Mouse (Mus musculus) thymus, postnatal 0 days (tissue): ENCODE results near the gene Dcaf11. TPM values are rescaled to one million over a fixed set of nuclear protein-coding genes. Genes with fewer than 3 reads are reported as not detected.

Source experiments
- DNase-seq: peaks from one replicate; pipeline ENCODE4 v3.0.0-alpha.2; 2015; ENCODE audit warnings: low spot score
- polyA plus RNA-seq: library from polyadenylated mRNA; unstranded; fragments of >200 nt; fragmentation: Nextera tagmentation; extraction: Ambion mirVana; gene quantifications from 2 replicates; pipeline ENCODE4 v1.2.1, GENCODE M21; 2015

Gene Dcaf11
- polyA plus RNA-seq, 1 experiment from 2014 or later: 55.9 TPM

DNA sequence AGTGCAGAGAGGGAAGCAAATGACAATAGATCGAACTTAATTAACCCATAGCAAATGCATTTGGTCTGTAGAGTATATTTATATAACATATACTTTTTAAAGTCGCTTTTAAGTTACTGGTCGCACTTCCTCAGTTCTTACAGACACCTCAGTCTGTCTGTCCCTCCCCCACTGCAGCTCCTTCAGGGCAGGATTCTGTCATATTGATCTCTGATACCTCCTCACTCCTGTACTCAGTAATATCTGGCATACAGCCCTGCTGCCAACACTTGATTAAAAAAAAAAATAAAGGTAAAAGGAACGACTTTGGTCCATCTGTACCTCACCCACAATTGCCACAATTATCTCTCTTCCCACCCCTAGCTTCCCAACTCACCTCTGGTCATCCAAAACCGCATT is 24.5 kb downstream of the Dcaf11 start:
- no peak for DNase-seq

GRCm38 (mm10) chr14:55584702-55585565 is 25.1 kb downstream of the Dcaf11 start, which contains the start of gene Emc9:
Gene Emc9 (minus strand): TSS chr14:55585302.
- DNase-seq: peak; percentile 15

DNA sequence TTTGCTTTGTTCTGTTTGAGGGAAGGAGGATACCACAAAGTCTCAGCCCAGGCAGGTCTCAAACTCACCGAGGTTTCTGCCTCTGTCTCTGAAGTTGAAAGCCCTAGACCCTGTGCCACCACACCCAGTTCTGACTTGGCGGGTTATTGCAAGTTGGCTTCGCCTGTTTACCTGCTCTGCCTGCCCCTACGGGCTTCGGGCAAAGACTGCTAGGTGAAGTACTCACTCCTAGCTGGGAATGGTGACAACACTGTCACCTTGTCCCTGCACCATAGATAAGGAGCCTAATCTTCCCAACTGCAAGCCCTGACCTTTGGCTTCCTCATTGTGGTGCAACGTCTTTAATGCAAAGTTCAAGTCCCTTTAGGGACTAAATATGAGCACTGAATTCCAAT is 25.8 kb downstream of the Dcaf11 start:
- peak; percentile 22 for DNase-seq

DNA sequence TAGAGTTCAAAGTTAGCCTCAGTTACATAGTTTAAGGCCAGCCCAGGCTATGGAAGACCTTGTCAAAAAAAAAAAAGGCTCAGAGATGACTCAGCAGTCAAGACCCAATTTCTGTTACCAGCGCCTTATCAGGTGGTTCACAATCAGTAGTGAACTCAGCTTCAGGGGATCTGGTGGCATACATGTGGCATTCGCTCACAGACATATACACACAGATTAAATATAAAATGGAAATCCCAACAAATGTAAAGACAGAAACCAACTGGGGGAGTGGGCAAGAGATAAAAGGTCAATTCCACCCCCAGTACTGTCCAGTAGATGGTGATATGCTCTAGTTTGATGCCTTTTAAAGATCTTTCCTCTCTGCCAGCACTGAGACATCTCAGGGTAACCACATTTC is 26.3 kb downstream of the Dcaf11 start:
- DNase-seq: no peak

DNA sequence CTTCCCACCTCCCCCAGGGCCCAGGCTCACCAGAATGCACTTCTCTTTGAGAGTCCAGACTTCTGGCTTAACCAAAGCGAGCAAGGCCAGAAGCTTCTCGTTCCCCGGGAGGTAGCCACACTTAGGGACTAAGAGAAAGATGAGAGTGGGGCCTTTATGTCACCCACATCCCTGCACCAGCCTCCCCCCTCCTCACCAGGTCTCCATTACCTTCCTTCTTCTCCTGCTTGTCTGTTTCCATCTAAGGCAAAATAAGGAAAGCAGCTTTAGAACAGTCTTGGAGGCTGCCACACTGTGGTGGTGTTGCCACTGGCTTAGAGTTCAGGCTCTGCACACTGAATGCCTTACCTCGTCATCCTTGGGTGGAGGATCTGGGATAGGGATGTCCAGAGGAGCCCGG is 29.5 kb downstream of the Dcaf11 start:
- no peak for DNase-seq

GRCm38 (mm10) chr14:55589771-55590448 is 30.1 kb downstream of the Dcaf11 start:
- no peak for DNase-seq

GRCm38 (mm10) chr14:55590748-55591330 is 31.0 kb downstream of the Dcaf11 start, which contains the start of gene Psme2:
Gene Psme2 (minus strand): TSS chr14:55591113.
- peak; percentile 73 for DNase-seq

DNA sequence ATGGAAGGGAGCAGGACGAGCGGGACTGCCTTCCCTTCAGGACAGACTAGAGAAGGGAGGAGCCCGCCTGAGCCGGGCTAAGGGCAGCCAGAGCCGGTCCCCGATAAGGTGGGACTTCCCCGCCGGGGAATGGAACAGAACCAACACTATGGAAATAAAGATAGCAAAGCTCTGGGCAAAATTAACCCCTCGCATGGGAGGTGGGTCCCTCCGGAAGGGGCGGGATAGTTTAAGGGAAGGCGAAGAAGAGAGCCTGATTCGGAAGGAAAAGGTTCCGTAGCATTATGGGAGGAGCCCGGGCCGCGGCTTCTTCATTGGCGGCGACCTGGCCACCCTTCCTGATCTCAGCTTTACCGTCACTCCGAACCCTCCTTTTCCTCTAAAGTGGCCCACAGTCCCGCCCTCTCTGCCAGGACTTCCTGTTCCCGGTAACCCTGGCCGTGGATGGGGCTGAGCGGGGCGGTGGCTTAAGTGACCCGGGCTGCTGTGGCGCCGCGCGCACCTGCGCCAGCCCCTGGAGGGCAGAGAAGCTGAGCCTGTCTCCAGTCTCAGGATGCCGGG is 31.6 kb downstream of the Dcaf11 start, which contains the start of gene Rnf31:
Gene Rnf31 (plus strand): TSS at position 378 of the 561 bp plus-strand sequence.
- DNase-seq: peak; percentile 82

DNA sequence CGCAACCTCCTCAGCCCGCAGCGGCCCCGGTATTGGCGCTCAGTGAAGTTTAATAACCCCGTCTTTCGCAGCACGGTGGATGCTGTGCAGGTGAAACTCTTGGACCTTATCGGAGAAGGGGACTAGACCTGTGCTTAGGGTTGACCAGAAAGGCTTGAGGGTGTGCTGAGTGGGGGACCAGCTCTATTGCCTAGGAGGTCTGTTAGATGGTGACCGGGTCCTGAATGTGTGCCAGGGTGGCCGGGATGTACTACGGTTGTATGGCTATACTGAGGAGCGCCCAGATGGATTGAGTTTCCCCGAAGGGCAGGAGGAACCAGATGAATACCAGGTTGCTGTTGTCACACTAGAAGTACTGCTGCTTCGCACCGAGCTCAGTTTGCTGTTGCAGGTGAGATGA is 32.4 kb downstream of the Dcaf11 start:
- DNase-seq: no peak

- DNase-seq: no peak
These were observed 36.4 kb downstream of the Dcaf11 start for GRCm38 (mm10) chr14:55596036-55596690.

- DNase-seq: no peak
These were observed 39.0 kb downstream of the Dcaf11 start for GRCm38 (mm10) chr14:55598521-55599390.

GRCm38 (mm10) chr14:55603271-55603632 is 43.4 kb downstream of the Dcaf11 start, which contains the start of gene Irf9:
Gene Irf9 (plus strand): TSS chr14:55603571.
- DNase-seq: no peak

DNA sequence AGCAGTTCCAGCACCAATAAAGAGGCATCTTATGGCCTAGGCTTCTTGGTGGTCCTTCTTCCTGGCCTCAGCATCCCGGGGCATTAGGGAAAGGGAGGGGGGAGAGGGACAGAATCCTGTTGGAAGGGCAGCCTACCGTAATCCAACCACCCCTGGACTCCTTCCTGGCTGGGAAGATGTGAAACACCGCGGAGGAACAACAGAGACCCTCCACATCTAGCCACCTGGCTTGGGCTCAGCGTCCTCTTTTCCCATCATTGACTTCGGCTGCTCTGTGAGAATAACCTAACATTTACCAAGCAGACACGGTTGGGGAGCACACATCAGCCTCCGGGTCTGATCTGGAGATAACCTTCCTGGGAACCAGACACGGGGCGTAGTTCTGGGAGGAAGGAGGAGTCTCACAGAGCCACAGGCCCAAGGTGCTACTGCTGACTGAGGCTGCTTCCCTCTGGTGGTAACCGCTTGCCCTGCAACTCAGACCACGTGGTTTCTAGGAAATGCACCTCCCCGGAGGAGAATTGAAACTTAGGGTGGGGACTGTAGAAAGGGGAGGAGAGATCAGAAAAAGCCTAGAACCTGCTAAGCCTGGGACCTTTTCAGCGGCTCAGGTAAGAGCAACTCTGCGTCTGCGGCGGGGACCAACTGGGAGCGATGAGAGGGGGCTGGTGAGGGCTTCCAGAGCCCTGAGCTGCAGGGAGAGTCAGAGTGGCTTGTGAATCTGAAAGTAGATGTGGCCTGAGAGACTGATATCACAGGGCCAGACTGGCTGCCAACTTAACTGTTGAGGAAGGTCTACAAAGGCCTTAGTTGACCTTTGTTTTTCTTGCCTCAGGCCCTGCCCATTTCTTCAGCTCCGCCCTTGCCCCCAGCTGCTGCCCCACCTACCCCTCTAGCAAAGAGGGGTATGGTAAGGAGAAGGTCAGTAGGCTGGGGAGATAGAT is 44.1 kb downstream of the Dcaf11 start:
- peak; percentile 95 for DNase-seq

- no peak for DNase-seq
These were observed 45.0 kb downstream of the Dcaf11 start for GRCm38 (mm10) chr14:55604823-55605222.

DNA sequence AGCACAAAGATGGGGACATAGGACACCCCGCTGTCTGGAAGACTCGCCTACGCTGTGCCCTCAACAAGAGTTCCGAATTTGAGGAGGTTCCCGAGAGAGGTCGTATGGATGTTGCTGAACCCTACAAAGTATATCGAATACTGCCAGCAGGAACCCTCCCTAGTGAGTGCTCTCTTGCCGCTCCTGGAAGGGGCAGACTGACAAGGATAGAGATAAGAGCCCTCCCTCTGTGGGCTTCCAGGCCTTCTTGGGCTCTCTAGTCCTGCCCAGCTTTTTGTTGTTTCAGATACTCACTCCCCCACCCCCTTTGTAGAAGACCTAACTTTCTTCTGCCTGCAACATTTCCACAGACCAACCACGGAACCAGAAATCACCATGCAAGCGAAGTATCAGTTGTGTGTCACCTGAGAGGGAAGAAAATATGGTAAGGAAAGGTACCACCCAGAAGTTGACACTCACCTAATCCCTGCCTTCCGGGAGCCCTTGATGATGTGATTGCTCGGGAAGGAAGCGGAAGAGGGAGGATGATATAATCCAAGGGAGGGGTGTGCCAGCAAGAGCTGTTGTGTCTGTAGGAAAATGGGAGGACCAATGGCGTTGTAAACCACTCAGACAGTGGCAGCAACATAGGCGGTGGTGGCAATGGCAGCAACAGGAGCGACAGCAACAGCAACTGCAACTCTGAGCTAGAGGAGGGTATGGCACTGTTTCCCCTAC is 46.1 kb downstream of the Dcaf11 start:
- no peak for DNase-seq

- no peak for DNase-seq
These were observed 48.5 kb downstream of the Dcaf11 start for GRCm38 (mm10) chr14:55608339-55608738.

- no peak for DNase-seq
These were observed 53.5 kb downstream of the Dcaf11 start for GRCm38 (mm10) chr14:55613346-55613745.

DNA sequence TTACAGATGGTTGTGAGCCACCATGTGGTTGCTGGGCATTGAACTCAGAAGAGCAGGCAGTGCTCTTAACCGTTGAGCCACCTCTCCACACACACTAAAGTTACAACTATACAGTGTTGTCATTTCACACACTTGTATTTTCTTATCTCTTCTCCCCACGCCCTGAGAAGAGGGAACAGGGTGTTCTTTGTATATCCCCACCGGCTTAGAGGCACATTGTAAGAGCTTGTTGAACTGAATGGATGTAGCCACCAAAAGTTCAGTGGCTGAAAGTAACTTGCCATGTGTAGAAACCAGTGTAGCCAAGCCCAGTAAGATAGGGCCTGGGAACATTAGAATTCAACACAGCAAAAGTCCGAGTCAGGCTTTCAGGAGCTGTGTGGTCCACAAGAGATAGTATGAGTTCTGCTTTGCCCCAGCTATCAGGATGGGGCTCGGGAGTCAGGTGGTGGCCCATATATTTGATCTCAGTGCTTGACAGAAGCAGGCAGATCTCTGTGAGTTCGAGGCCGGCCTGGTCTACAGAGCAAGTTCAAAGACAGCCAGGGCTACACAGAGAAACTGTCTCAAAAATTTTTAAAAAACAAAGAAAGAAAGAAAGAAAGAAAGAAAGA is 54.9 kb downstream of the Dcaf11 start:
- no peak for DNase-seq
